Mouse (Mus musculus) heart, adult 11 months (tissue): ENCODE results near the gene Slc27a1.

ENCODE experiments used
- DNase-seq: peaks from one replicate; pipeline ENCODE4 v3.0.0; 2022

The Slc27a1 gene

DNA sequence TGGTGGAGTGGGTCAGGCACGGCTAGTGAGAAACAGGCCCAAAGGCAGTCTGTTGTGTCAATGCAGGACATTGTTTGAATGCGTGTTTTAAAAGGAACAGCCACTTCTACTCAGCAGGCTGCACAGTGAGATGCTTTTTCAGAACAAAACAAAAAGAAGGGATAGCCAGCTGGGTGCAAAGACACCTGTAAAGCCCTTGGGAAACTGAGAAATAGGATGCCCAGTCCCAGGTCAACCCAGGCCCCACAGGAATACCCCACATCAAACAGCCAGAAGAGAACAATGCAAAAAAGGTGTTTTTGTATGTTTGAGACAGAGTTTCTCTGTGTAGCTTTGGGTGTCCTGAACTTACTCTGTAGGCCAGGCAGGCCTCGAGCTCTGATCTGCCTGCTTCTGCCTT, 20.1 kb downstream of the Slc27a1 start:
- no peak for DNase-seq

DNA sequence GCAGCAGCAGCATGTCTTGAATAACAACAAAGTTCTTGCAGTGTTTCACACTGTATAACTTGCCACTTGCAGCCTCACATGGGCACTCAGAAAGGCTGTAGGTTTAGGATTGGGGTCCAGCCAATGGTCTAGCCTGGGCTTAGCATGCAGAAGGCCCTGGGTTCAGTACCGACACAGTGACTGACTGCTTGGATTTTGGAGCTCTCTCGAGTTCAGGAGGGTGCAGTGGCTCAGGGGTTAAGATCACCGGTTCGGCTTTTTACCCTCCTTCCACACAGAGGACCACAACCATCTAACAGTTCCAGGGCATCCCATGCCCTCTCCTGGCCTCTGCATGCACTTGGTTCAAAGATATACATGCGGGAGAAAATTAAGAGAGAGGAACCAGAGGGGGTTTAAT, 22.3 kb downstream of the Slc27a1 start:
- peak; percentile 92 for DNase-seq

DNA sequence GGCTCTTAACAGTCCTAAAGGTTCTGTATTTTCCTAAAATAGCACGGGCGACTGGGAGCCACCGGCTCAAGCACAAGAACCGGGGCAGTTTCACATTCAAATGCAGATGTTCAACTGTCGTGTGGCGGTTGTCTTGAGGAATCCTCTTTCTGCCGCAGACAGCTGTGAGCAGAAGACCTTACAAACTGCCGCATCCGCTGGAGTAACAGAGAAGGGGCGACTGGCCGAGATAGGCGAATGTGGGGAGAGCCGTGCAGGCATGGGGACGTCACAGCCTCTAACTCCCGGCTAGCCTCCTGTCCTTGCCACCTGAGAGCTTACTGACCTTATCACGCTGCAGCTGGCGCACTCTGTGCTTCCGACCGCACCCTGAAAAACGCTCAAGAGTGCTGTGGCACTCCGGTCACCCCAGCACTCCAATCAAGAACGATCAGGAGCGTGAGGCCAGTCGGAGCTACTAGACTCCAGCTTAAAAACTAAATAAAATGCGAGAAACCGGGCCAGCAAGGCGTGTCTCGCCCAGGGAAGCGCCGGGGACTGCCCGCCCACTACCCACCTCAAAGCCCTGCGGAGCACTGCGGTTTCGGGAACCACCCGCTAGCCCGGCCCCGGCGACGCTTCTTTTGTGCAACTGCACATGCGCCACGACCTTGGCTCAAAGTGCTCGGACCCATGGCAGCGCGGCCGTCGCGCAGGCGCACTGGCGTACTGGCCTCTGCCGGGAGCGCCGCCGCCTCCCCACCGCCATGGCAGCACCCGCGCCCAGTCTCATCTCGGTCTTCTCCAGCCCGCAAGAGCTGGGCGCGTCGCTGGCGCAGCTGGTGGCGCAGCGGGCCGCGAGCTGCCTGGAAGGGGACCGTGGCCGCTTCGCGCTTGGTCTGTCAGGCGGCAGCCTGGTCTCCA, 23.0 kb downstream of the Slc27a1 start, which contains the start of gene Pgls:
Gene Pgls (plus strand): TSS at position 706 of the 903 bp plus-strand sequence.
- DNase-seq: peak; percentile 100

DNA sequence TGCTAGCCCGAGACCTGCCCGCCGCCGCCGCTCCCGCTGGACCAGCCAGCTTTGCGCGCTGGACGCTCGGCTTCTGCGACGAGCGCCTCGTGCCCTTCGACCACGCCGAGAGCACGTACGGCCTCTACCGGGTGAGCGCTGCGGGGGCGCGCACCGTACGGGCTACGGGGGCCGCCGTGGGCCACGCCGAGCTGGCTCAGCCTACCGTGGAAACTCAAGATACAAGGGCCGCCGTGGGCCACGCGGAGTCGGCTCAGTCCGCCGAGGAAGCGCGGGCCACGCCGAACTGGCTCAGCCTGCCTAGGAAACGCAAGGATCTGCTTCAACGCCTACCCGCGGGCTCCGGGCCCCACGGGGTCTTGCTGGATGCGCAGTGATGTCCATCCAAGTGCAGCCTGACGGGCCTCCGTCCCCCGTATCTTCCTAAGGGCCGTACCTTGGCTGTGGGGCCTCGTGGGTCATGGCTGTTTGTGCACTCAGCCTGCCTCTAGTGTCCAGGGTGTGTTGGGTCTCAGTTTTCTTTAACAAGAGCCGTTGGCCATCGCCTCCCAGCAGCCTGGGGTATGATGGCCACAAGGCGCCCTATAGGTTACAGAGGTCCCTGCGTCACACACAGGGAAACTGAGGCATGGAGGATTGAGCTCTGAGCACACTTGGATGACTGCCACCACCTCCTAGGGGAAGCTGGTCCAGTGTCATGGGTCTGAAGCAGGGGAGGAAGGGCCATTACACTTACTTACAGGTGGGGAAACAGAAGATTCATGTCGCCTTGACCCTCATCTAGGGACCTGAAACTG, 23.9 kb downstream of the Slc27a1 start:
- DNase-seq: peak; percentile 99

DNA sequence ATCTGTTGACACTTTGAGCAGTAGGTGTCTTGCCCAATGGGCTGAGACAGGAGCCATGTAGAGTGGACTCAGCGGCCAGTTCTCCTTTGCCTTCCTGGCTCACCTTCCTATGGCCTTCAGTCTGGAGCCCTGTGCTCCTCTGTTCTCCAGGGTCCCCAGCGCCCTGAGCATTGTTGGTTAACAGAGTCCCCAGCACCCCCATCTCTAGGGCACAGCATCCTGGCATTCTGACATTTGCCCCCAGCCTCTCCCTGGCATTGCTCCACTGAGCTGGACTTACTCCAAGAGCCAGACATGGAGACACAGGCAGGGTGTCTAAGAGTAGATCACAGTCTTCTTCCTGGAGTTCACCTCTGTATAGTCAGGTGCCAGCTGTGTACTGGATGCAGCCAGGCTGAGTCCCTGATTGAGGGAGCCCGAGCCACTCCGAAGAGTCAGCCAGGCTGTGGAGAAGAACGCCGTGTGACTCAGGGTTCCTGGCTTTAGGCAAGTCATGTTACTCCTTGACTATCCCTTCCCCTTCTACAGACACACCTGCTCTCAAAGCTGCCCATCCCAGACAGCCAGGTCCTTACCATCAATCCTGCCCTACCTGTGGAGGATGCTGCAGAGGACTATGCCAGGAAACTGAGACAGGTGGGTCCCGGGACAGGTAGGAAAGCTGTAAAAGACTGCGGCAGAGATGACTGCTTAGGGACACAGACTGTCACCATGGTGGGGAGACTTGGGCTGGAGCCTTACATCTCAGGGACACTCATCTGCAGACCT, 25.1 kb downstream of the Slc27a1 start:
- DNase-seq: peak; percentile 93

DNA sequence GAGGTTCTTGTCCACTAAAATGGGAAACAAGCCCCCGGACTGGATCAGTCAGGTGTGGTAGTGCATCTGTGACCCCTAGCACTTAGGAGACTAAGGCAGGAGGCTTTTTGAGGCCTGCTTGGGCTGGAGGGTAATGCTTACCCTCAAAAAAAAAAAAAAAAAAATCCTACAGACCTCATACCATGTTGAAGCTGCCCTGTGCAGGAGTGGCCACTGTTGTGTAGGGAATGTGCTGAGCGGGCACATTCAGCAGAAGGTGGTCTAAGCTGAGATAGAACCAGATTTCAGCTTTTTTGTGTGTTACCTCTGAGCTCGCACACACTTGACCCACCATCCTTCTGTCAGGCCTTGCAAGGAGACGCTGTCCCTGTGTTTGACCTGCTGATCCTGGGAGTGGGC, 25.6 kb downstream of the Slc27a1 start:
- no peak for DNase-seq

DNA sequence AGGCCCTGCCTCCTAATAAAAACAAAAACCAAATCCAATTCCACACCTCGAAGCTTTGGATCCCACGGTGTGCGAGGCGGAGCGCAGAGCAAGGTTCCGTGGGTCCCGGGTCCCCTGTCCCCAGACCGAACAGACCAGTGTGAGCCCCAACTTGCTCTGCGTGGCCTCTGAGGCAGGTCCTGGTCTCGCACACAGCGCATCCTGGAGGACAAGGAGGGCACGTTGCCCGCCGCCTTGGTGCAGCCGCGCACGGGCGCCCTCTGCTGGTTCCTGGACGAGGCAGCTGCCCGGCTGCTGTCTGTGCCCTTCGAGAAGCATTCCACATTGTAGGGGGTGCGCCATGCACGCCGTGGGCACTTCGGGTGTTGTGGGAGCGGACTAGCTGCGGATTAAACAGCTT, 27.2 kb downstream of the Slc27a1 start:
- DNase-seq: peak; percentile 98

DNA sequence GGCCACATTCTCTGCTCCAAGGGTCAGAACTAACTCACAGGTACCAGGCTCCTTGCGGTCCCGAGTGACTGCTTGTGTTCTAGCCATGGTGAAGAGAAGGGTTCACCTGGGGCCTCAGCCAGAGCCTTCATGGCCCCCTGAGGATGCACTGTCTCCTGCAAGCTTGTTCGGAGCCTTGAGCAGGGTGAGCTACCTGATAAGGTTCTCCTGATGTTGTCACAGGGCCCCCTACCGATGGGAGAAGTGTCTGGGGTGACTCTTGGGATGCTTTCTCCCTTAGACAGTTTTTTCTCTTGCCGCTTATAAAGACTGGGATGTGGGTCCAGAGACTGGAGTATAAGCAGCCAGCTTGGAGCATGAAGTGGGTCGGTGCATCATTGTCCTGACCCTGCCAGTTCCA, 27.7 kb downstream of the Slc27a1 start:
- no peak for DNase-seq

DNA sequence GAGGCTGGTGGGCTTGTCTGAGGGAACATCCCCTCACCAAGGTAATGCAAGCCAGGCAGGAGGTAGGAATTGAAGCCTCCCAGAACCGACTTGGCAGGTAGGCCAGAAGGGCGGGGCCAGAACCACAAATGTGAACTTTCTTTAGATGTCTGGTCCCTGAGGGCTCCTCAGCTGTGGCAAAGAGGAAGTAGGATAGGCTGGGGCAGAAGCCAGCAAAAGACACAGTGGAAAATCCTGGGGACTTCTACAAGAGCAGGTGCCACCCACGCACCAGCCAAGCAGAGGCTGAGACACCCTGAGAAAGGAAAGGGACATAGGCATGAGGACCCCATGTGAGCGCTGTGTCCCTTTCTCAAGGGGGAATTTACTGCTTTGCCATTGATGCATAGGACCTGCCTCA, 28.1 kb downstream of the Slc27a1 start:
- peak; percentile 93 for DNase-seq

DNA sequence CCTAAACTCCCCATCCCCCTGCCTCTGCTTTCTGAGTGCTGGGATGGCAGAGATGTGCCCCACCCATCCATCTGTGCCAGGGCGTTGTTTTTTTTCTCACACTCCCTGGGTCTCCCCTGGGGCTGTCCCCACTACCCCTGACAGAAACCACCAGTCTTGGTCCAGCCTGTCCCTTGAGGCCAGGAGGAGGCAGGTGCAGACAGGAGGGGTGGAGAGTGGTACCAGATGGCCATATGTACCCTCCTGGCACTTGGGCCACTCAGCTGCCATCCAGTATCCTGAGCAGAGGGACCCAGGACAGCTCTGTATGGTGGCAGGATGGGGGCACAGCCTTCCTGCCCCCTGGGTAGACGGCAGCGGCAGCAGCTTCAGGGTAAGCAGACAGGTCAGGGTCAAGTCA, 28.8 kb downstream of the Slc27a1 start, which contains the start of gene Fam129c:
Gene Fam129c (plus strand): TSS at position 198 of the 400 bp plus-strand sequence.
- peak; percentile 89 for DNase-seq

DNA sequence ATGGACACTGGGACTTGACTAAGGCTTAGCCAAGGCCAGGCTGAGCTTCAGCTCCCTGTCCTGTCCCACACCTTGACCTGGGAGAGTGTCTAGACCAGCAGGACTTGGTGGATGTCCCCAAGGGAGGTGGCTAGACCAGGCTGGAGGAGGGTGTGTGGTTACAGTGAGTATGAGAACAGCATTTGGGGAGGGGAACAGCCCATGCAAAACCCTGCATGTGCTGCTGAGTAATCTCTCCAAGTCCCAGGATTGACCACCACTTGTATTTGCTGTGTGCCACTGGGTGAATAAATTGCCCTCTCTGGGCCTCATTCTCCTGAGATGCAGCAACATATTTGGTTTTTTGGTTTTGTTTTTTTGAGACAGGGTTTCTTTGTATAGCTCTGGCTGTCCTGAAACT, 29.7 kb downstream of the Slc27a1 start:
- peak; percentile 87 for DNase-seq

DNA sequence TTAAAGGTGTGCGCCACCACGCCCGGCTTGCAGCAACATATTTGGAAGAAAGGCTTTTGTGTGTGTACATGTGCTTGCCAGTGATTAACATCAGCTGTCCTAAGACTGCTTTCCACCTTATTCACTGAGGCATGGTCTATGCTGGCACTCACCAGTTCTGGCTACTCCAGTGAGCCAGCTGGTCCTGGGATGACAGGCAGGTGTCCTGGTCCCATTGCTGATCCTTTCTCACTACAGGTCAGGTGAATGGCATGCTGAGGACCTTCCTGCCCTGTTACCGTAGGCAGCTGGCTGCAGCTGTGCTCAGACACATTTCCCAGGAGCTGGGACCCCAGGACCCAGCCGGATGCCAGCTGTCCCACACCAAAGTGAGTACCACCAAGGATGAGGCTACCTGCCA, 30.2 kb downstream of the Slc27a1 start:
- peak; percentile 85 for DNase-seq

DNA sequence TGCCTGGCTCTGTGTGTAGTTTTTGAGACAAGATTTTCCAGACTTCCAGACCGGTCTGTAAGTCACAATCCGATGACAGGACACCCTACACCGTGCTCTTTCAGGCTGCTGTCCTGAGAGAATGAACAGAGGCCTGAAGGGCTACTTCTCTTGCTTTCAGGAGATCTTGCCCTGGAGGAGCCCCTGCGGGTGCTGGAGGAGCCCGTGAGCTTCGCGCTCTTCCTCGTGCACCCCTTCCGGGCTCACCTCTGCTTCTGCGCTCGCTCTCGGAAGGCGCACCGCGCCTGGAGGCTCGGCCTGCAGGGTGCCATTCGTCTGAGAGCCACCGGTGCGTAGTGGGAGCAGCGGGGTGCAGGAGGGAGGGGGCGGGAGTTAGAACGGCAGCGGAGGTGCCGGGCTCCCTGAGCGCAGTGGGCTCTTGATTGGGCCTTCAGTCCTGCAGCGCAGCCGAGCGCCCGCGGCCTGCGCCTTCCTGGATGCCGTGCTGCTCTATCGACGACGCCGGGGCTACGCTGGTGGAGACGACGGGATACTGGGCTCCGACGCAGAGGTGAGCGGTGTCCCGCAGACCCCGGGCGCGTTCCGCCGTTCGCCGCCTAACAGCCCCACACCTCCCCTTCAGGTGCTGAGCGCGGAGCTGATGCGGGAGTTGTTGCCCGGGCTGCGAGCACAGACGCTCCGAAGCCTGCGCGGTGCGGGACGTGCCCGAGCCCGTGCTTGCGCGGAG, 33.4 kb downstream of the Slc27a1 start:
- DNase-seq: peak; percentile 78

DNA sequence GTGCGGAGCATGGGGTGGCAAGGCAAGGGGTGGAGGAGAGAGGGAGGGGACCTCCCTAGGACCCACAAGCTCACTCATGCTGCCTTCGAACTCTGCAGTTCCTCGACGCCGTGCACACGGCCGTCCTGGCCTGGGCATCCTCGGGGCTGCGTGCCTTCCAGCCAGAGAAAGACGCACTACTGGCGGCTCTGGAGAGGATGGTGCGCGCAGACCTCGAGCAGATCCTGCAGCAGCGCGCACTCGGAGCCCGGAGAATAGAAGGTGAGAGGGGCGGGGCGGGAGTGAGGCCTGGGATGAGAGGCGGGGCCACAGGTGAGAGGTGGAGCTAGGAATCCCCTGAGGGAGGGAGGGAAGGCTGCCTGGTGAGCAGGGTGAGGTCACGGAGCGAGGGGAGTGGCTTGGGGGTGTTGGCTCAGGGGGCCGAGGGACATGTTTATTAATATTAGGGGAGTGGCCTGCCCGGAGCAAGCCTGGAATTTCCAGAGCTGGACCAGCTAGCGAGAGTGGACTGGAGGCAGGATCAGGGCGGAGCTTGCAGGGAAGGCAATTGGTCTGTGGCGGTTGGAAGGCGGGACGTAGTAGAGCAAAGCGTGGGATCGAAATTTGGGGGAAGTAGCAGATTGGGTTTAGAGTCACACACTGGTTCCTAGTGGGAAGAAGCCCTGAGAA, 34.1 kb downstream of the Slc27a1 start:
- peak; percentile 99 for DNase-seq

DNA sequence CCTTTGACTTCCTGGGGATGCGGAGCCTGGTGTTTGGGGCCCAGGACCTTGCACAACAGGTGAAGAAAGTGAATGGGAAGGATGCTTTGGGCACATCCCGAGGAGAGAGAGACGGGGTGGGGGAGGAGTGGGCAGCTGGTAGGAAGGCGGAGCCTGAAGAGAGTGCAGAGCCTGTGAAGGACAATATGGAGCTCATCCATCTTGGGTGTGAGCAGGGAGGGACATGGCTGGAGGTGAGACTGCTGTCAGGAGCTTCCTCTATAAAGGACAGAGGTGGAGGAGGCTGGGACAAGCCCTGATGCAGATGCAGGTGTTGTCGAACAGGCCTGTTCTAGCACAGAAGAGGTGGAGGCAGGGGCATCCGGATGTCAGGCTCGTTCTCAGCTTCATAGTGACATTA, 35.3 kb downstream of the Slc27a1 start:
- peak; percentile 92 for DNase-seq

DNA sequence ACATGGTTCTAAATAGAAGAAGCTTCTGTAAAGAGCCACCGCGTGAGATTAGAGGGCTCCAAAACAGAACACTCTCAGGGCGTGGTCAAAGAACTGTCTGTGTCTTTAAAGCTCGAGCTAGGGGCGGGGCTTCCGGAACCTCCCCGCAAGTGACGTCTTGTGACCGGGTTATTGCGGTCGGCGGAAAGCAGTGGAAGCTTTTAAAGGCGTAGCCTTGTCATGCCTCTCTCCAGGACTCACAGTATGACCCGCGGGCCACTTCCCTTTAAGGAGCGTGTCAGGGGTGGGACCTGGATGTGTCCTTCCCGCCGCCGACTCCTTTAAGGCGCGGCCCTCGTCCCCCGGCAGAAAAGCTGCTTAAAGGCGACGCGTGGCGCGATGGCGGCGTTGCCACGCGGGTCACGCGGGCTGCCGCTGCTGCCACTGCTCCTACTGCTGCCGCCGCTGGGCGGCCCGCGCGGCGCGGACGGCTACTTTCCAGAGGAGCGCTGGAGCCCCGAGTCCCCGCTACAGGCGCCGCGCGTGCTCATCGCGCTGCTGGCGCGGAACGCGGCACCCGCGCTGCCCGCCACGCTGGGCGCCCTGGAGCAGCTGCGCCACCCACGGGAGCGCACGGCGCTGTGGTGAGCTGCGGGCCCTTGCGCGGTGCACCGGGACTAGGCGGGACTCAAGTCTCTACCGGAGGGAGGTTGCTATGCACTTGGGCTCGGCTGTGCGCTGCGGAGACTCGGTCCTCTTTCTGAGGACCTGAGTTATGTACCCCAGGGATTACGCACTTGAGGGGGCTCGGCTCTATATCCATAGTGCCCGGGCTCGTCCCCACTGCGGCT, 42.4 kb downstream of the Slc27a1 start, which contains the start of gene Colgalt1:
Gene Colgalt1 (plus strand): TSS at position 177 of the 830 bp plus-strand sequence.
- peak; percentile 100 for DNase-seq

DNA sequence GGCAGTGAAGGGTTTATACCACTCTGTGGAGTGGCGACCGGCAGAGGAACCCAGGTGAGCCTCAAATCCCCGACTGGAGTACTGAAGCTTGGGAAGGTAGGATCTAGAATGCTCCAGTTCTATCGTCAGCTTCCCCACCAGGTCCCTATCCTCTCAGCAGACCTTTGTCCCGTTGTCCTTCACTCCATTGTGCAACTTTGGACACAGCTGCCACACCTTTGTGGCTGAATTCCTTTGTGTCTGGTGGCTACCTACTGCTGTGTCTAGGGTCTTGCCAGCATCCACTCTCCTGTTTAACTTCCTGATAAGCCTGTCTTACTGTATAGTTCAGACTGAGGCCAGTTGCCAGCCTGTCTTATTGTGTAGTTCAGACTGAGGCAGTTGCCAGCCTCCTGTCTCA, 43.5 kb downstream of the Slc27a1 start:
- no peak for DNase-seq

DNA sequence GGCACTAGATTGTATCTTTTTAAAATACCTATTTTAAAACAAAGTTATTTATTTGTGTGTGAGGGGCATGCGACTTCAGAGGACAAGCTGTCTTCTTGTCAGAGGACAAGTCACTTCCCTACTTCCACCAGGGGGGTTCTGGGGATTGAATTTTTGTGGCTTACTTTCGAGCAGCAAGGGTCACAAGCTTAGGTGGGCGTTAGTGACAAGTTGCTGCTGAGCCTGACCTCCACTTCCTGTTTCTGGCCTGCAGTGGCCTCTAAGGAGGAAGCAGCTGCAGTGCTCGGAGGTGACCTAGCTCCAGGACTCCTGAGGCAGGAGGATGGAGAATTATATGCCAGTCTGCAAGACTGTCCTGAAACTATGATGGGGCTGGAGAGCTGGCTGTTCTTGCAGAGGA, 44.7 kb downstream of the Slc27a1 start:
- peak; percentile 93 for DNase-seq

DNA sequence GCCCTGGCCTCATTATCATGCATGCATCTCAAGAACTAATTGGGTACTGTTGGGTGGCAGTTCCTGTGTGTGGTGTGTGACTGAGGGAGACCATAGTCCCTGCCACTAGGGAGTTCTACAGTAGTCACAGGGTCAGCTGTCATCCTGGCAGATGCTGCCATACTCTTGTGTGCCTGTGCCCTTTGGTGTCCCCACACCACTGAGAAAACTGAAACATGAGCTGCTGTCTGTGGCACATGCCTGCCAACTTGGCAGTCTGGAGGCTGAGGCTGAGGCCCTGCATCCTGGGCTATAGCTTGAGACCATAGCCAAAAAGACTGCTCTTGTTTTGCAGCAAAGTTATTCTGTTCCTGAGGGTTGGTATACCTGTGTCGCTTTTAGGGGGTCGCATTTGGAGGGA, 51.1 kb downstream of the Slc27a1 start:
- peak; percentile 89 for DNase-seq

DNA sequence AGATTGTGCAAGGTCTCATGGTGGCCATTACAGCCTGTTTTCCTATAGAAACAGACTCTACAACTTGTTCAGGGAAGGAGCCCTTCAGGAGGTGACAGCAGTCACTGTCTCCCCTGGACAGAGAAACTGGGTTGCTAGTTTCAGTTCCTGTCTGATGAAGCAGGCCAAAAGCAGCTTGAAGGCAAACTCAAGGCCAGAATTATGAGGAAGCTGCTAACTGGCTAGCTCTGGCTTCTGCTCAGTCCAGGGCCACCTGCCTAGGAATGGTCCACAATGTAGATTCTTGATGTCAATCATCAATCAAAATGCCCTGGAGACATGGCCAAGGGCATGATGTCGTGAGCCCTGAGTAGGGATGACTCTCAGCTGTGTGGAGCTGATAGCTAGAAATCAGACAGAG, 56.4 kb downstream of the Slc27a1 start:
- DNase-seq: peak; percentile 91

DNA sequence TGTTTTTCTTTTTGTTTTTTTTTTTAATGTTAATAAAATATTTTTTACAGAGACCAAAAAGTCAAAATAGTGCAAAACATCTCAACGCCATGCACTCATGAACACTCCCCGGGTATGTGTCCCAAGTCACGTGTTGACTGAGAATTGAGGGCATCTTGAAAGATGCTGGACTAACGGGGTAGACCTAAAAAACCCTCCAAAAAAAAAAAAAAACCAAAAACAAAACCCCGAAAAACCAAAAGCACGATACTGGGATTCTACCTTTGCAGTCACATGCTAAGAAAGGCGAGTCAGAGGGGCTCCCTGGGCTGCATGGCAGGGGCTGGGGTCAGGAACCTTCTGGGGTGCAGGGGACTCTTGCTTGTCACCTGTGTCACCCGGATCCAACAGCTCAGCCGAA, 58.1 kb downstream of the Slc27a1 start:
- no peak for DNase-seq
